Mouse (Mus musculus) neural tube, embryonic 14.5 days (tissue): ENCODE results near the gene Atp12a. TPM values are rescaled to one million over a fixed set of nuclear protein-coding genes. Genes with fewer than 3 reads are reported as not detected.

Experiments used
- ATAC-seq: fragments of 200-750 bp; cut with Nextera tagmentation; 2 replicates; pipeline ENCODE4 v1.8.0; 2017; ENCODE audit warnings: low read depth, mild to moderate bottlenecking, moderate TSS enrichment, moderate library complexity
- H3K27ac ChIP-seq: fragments of 300-500 bp; sonication (generic); 2 replicates; pipeline ENCODE4 v1.5.1; 2014; ENCODE audit warnings: low read depth, mild to moderate bottlenecking, control low read depth, low read length, moderate library complexity, mixed read lengths
- H3K27me3 ChIP-seq: fragments of 300-500 bp; sonication (generic); 2 replicates; pipeline ENCODE4 v1.6.1; 2014; ENCODE audit warnings: low read length; ENCODE audit not compliant: control insufficient read depth, insufficient read depth
- H3K36me3 ChIP-seq: fragments of 300-500 bp; sonication (generic); 2 replicates; pipeline ENCODE4 v1.6.1; 2014; ENCODE audit warnings: low read length, mixed read lengths; ENCODE audit not compliant: control insufficient read depth, insufficient read depth
- H3K4me1 ChIP-seq: fragments of 300-500 bp; sonication (generic); 2 replicates; pipeline ENCODE4 v1.6.1; 2014; ENCODE audit warnings: low read length; ENCODE audit not compliant: control insufficient read depth, insufficient read depth
- H3K4me2 ChIP-seq: fragments of 300-500 bp; sonication (generic); 2 replicates; pipeline ENCODE4 v1.6.1; 2014; ENCODE audit warnings: mild to moderate bottlenecking, low read depth, low read length, control low read depth
- H3K4me3 ChIP-seq: fragments of 300-500 bp; sonication (generic); 2 replicates; pipeline ENCODE4 v1.5.1; 2014; ENCODE audit warnings: low read depth, low read length, control low read depth, mixed read lengths
- H3K9ac ChIP-seq: fragments of 300-500 bp; sonication (generic); replicated peaks from 2 replicates; pipeline ENCODE4 v1.6.1; 2014; ENCODE audit warnings: low read depth, mild to moderate bottlenecking, control low read depth, low read length, mixed read lengths
- H3K9me3 ChIP-seq: fragments of 300-500 bp; sonication (generic); 2 replicates; pipeline ENCODE4 v1.6.1; 2016; ENCODE audit warnings: low read length; ENCODE audit not compliant: control insufficient read depth
- WGBS: fragments of 180-500 bp; shearing (Covaris S2); extraction: QIAGEN DNeasy Blood & Tissue Kit; methylation state at CpG from one replicate; pipeline ENCODE4 v1.1.7; 2014; 5-methylcytosine and 5-hydroxymethylcytosine counted together
- polyA plus RNA-seq: library from polyadenylated mRNA; unstranded; fragments of >200 nt; fragmentation: Nextera tagmentation; extraction: Ambion mirVana; gene quantifications from 2 replicates; pipeline ENCODE4 v1.2.1, GENCODE M21; 2014

Gene Atp12a
- polyA plus RNA-seq, 1 experiment from 2014 or later, result 0.13 TPM

DNA sequence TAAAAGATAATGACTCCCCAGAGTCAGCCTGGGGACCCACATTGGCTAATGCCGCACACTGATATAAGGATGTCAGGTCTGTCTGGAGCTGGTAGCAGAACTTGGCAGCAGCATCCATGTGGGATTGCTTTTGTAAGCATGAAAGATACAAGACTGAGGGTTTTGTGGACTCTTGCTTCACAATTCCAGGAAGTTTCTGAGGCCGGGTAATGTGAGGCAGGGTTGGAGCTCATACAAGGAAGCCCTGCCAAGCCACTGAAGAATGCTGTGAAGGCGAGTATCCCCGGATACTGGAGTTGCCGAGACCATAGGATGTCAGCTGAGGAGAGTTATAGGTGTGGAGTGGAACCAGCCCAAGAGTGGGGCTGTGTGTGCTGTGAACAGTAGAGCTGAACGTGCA is 5.7 kb upstream of the Atp12a start:
- H3K27me3 ChIP-seq, result peaks cover 7% of the 10 kb centered on the region
- H3K9ac ChIP-seq, result no peak overlapping the region
- H3K27ac ChIP-seq, result no peak overlapping the region
- no peak overlapping the region for H3K4me3 ChIP-seq
- ATAC-seq, result no peak
- H3K4me2 ChIP-seq, result no peak overlapping the region
- 77% methylated on average over 6 of the region's 6 CpGs for WGBS
- no peaks in the 10 kb centered on the region for H3K36me3 ChIP-seq
- no peaks in the 10 kb centered on the region for H3K9me3 ChIP-seq
- no peaks in the 10 kb centered on the region for H3K4me1 ChIP-seq

DNA sequence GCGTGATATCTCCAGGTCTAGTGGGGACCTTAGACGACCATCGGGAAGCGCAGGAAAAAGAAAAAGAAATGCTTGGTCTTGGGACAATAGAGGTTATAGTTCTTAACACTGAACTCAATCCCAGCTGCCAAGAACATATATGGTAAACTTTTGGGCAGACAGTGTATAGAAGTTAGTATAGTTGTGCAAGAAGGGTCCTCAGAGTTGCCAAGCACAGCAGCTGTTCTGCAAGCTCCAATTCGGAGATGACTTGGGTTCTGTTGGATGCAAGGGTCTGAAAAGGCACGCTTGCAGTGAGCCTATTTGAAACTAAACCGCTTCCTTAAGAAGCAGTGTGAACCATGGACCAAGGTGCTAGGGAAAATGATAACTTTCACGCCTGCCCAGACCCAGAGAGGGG is 424 bp downstream of the Atp12a start:
- Histone ChIP-seq H3K4me2 (peak overlapping the region; percentile 76), H3K4me1 (0 out of 2 replicates have a peak, but pooled peaks cover 3% of the 10 kb centered on the region), H3K27me3 (peaks cover 27% of the 10 kb centered on the region), H3K36me3 (no peaks in the 10 kb centered on the region), H3K27ac (no peak overlapping the region), H3K4me3 (peak overlapping the region; percentile 38), H3K9me3 (no peaks in the 10 kb centered on the region), H3K9ac (peak overlapping the region; percentile 41; the same call in 1 of the 2 replicates)
- no peak for ATAC-seq
- 42% methylated on average over 8 of the region's 8 CpGs for WGBS

DNA sequence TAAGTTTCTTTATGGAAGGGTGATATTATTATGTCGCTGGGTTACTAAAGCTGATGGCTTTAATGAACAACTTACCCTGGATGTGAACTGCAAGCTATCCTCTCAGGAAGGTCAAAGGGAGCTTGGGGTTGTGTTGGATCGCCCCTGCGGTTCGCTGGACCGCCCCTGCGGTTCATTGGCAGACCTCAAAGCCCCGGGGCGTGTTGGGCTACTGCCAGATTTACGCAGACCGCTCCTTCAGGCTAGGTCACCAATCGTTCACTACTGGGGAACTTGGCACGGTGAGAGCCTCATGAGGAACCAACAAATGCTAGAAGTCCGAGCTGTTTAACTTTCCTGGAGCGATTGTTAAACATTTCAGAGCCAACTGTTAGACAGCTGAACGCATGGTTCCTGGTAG is 1.8 kb downstream of the Atp12a start:
- Histone ChIP-seq H3K27ac (no peak overlapping the region), H3K9ac (no peak overlapping the region), H3K9me3 (no peaks in the 10 kb centered on the region), H3K36me3 (no peaks in the 10 kb centered on the region), H3K4me2 (no peak overlapping the region), H3K27me3 (peaks cover 27% of the 10 kb centered on the region), H3K4me1 (0 out of 2 replicates have a peak, but pooled peaks cover 3% of the 10 kb centered on the region), H3K4me3 (no peak overlapping the region)
- 31% methylated on average over 15 of the region's 15 CpGs for WGBS
- ATAC-seq, result no peak

DNA sequence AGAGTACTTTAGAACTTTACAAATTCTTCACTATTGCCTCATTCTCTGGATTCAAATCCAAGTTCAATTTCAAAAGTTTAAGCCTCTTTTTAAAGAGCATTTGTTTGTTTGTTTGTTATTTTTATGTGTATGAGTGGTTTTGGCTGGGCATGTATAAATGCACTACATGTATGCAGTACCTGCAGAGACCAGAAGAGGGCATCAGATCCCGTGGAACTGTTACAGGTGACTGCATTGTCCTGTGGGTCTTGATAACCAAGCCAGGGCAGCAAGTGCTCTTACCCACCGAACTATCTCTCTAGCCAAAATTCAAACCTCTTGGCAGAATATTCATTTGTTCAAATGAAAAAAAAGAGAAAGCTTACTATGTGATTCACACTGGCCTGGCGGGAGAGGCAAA is 4.0 kb downstream of the Atp12a start:
- Histone ChIP-seq H3K4me2 (no peak overlapping the region), H3K9ac (no peak overlapping the region), H3K9me3 (no peaks in the 10 kb centered on the region), H3K4me3 (no peak overlapping the region), H3K4me1 (0 out of 2 replicates have a peak, but pooled peaks cover 3% of the 10 kb centered on the region), H3K36me3 (no peaks in the 10 kb centered on the region), H3K27me3 (peaks cover 22% of the 10 kb centered on the region), H3K27ac (no peak overlapping the region)
- WGBS, result 51% methylated on average over 3 of the region's 3 CpGs
- ATAC-seq, result no peak

DNA sequence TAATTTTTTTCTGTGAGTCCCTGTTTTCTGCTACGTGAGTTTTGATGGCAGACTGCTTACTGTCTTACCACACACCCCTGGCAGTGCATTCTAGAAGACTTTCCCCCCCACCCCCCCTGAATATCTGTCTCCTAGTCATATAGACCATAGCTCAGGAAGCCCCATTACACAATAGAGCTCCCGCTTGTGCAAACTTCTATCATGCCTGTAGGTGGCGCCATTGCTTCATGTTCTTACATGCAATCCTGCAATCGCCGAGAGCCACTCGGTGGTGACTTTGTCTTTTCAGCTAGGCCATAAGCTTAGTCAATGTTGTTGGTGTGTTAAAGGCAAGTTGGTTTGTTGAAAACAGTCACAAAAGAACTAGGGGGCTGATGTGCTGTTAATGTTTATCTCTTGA is 10.9 kb downstream of the Atp12a start:
- H3K9ac ChIP-seq, result no peak overlapping the region
- H3K27ac ChIP-seq, result no peak overlapping the region
- H3K4me3 ChIP-seq, result no peak overlapping the region
- H3K9me3 ChIP-seq, result no peaks in the 10 kb centered on the region
- H3K4me1 ChIP-seq, result no peaks in the 10 kb centered on the region
- H3K4me2 ChIP-seq, result no peak overlapping the region
- WGBS, result 2% methylated on average over 6 of the region's 6 CpGs
- H3K36me3 ChIP-seq, result no peaks in the 10 kb centered on the region
- no peaks in the 10 kb centered on the region for H3K27me3 ChIP-seq
- peak; percentile 92; the same call in 1 of the 2 replicates for ATAC-seq

- Histone ChIP-seq H3K9me3 (no peaks in the 10 kb centered on the region), H3K9ac (no peak overlapping the region), H3K36me3 (no peaks in the 10 kb centered on the region), H3K4me2 (no peak overlapping the region), H3K4me1 (no peaks in the 10 kb centered on the region), H3K4me3 (no peak overlapping the region), H3K27ac (no peak overlapping the region), H3K27me3 (no peaks in the 10 kb centered on the region)
- ATAC-seq, result no peak
These were observed 12.9 kb downstream of the Atp12a start for GRCm38 (mm10) chr14:56377745-56378144.

DNA sequence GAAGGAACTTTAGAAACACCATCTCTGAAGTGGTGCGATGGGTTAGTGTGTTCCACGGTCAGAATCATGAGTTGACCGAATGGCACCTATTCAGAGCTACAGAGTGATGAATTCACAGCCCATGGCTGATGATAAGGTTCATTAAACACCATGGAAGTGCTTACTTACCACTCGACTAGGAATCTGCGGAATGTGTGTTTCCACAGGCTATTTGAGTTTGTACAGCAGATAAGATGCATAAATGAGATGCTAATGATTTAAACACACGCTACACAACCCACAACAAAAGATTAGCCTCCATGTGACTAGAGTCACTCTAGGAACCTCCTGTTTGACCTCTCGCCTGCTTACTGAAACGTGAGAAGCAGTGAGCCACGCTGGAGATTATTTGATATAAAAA is 14.5 kb downstream of the Atp12a start:
- no peak for ATAC-seq
- no peak overlapping the region for H3K4me3 ChIP-seq
- H3K9me3 ChIP-seq, result no peaks in the 10 kb centered on the region
- no peak overlapping the region for H3K27ac ChIP-seq
- WGBS, result 74% methylated on average over 9 of the region's 9 CpGs
- H3K9ac ChIP-seq, result no peak overlapping the region
- H3K4me1 ChIP-seq, result no peaks in the 10 kb centered on the region
- H3K4me2 ChIP-seq, result no peak overlapping the region
- H3K36me3 ChIP-seq, result no peaks in the 10 kb centered on the region
- no peaks in the 10 kb centered on the region for H3K27me3 ChIP-seq

- Histone ChIP-seq H3K27me3 (no peaks in the 10 kb centered on the region), H3K4me3 (no peak overlapping the region), H3K4me2 (no peak overlapping the region), H3K27ac (no peak overlapping the region), H3K4me1 (no peaks in the 10 kb centered on the region), H3K9ac (no peak overlapping the region), H3K36me3 (no peaks in the 10 kb centered on the region), H3K9me3 (no peaks in the 10 kb centered on the region)
- 89% methylated on average over 4 of the region's 4 CpGs for WGBS
- no peak for ATAC-seq
These were observed 17.5 kb downstream of the Atp12a start for GRCm38 (mm10) chr14:56382366-56382765.

DNA sequence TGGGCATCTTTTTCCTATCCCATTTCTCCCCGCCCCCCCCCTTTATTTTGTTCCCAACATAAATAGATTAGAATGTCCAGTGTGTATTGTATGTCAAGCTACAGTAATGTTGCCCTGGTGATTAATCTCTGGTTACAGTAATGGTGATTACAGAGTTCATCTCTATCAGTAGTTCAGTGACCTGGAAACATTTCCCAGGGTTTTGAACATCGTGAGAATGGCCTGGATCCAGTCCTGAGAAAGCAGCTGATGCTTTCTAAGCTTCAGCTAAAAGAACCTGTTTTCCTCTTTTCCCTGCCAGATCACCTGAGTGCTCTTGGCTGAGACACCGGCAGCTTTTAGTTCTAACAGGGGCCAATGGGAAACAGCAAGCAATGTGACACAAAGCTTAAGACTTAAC is 25.4 kb downstream of the Atp12a start:
- H3K9ac ChIP-seq, result no peak overlapping the region
- H3K36me3 ChIP-seq, result no peaks in the 10 kb centered on the region
- no peak overlapping the region for H3K27ac ChIP-seq
- no peaks in the 10 kb centered on the region for H3K27me3 ChIP-seq
- no peaks in the 10 kb centered on the region for H3K9me3 ChIP-seq
- H3K4me1 ChIP-seq, result no peaks in the 10 kb centered on the region
- H3K4me2 ChIP-seq, result no peak overlapping the region
- H3K4me3 ChIP-seq, result no peak overlapping the region
- ATAC-seq, result no peak
- 63% methylated on average over 3 of the region's 3 CpGs for WGBS
